Mouse (Mus musculus) limb, embryonic 15.5 days (tissue): ENCODE data around the gene Dut. TPM values are rescaled to one million over a fixed set of nuclear protein-coding genes. Genes with fewer than 3 reads are reported as not detected.
A peak's percentile ranks its signal among the peaks of the same experiment; 100 is the strongest.

Experiments
- ATAC-seq: fragments of 200-750 bp; cut with Nextera tagmentation; 2 replicates; pipeline ENCODE4 v1.8.0; 2017; ENCODE audit warnings: low read depth, moderate TSS enrichment; ENCODE audit not compliant: insufficient number of reproducible peaks, low FRiP score, low TSS enrichment
- H3K27ac ChIP-seq: fragments of 300-500 bp; sonication (generic); 2 replicates; pipeline ENCODE4 v1.5.1; 2015; ENCODE audit warnings: moderate library complexity, mild to moderate bottlenecking, inconsistent platforms
- H3K27me3 ChIP-seq: fragments of 300-500 bp; sonication (generic); 2 replicates; pipeline ENCODE4 v1.6.1; 2015; ENCODE audit warnings: inconsistent platforms
- H3K36me3 ChIP-seq: fragments of 300-500 bp; sonication (generic); 2 replicates; pipeline ENCODE4 v1.6.1; 2015; ENCODE audit warnings: inconsistent platforms
- H3K4me1 ChIP-seq: fragments of 300-500 bp; sonication (generic); 2 replicates; pipeline ENCODE4 v1.6.1; 2015; ENCODE audit warnings: inconsistent platforms
- H3K4me2 ChIP-seq: fragments of 300-500 bp; sonication (generic); 2 replicates; pipeline ENCODE4 v1.6.1; 2015; ENCODE audit warnings: mild to moderate bottlenecking, inconsistent platforms
- H3K4me3 ChIP-seq: fragments of 300-500 bp; sonication (generic); 2 replicates; pipeline ENCODE4 v1.5.1; 2015; ENCODE audit warnings: mild to moderate bottlenecking, inconsistent platforms
- H3K9ac ChIP-seq: fragments of 300-500 bp; sonication (generic); 2 replicates; pipeline ENCODE4 v1.6.1; 2015; ENCODE audit warnings: inconsistent platforms
- H3K9me3 ChIP-seq: fragments of 300-500 bp; sonication (generic); 2 replicates; pipeline ENCODE4 v1.6.1; 2016; ENCODE audit warnings: inconsistent platforms
- WGBS: fragments of 180-500 bp; shearing (Covaris S2); methylation state at CpG from one replicate; pipeline ENCODE4 v1.1.7; 2015; 5-methylcytosine and 5-hydroxymethylcytosine counted together
- polyA plus RNA-seq: library from polyadenylated mRNA; unstranded; fragments of >200 nt; fragmentation: Nextera tagmentation; extraction: Ambion mirVana; gene quantifications from 2 replicates; pipeline ENCODE4 v1.2.1, GENCODE M21; 2015

Dut gene
- polyA plus RNA-seq, 1 experiment from 2014 or later = 97.0 TPM

GRCm38 (mm10) chr2:125234049-125234448 is 12.9 kb upstream of the Dut start:
- H3K4me2 ChIP-seq = no peak overlapping the region
- H3K4me3 ChIP-seq = no peak overlapping the region
- 94% methylated on average over 2 of the region's 2 CpGs for WGBS
- H3K36me3 ChIP-seq = no peaks in the 10 kb centered on the region
- H3K27me3 ChIP-seq = no peaks in the 10 kb centered on the region
- no peak for ATAC-seq
- no peaks in the 10 kb centered on the region for H3K4me1 ChIP-seq
- no peak overlapping the region for H3K9ac ChIP-seq
- H3K27ac ChIP-seq = no peak overlapping the region
- no peaks in the 10 kb centered on the region for H3K9me3 ChIP-seq

GRCm38 (mm10) chr2:125245545-125246285 is 1.3 kb upstream of the Dut start:
- Histone ChIP-seq H3K27me3 (no peaks in the 10 kb centered on the region), H3K9me3 (no peaks in the 10 kb centered on the region), H3K9ac (no peak overlapping the region), H3K27ac (no peak overlapping the region), H3K36me3 (peaks cover 8% of the 10 kb centered on the region; the same call in 1 of the 2 replicates), H3K4me1 (peaks cover 15% of the 10 kb centered on the region), H3K4me2 (no peak overlapping the region), H3K4me3 (no peak overlapping the region)
- WGBS = 75% methylated on average over 3 of the region's 3 CpGs
- ATAC-seq = no peak

GRCm38 (mm10) chr2:125246669-125247068 is 321 bp upstream of the Dut start:
- no peak overlapping the region for H3K9ac ChIP-seq
- no peaks in the 10 kb centered on the region for H3K27me3 ChIP-seq
- H3K4me1 ChIP-seq = peaks cover 15% of the 10 kb centered on the region
- peak overlapping the region; percentile 74 for H3K4me3 ChIP-seq
- WGBS = 16% methylated on average over 9 of the region's 9 CpGs
- peak overlapping the region; percentile 97 for H3K27ac ChIP-seq
- H3K9me3 ChIP-seq = no peaks in the 10 kb centered on the region
- H3K36me3 ChIP-seq = peaks cover 15% of the 10 kb centered on the region
- no peak for ATAC-seq
- H3K4me2 ChIP-seq = peak overlapping the region; percentile 61

GRCm38 (mm10) chr2:125247962-125248235 is 909 bp downstream of the Dut start:
- peaks cover 15% of the 10 kb centered on the region for H3K4me1 ChIP-seq
- peaks cover 21% of the 10 kb centered on the region for H3K36me3 ChIP-seq
- no peaks in the 10 kb centered on the region for H3K27me3 ChIP-seq
- peak overlapping the region; percentile 61 for H3K4me2 ChIP-seq
- ATAC-seq = no peak
- H3K9ac ChIP-seq = peak overlapping the region; percentile 79
- under 1% methylated on average over 9 of the region's 9 CpGs for WGBS
- H3K4me3 ChIP-seq = peak overlapping the region; percentile 74
- no peaks in the 10 kb centered on the region for H3K9me3 ChIP-seq
- peak overlapping the region; percentile 97 for H3K27ac ChIP-seq

GRCm38 (mm10) chr2:125248256-125248655 is 1.3 kb downstream of the Dut start:
- 2% methylated on average over 8 of the region's 8 CpGs for whole genome bisulfite sequencing
- H3K4me3 ChIP-seq = peak overlapping the region; percentile 74

GRCm38 (mm10) chr2:125249339-125249738 is 2.3 kb downstream of the Dut start:
- Histone ChIP-seq H3K9ac (no peak overlapping the region), H3K9me3 (no peaks in the 10 kb centered on the region), H3K4me1 (peaks cover 15% of the 10 kb centered on the region), H3K4me2 (peak overlapping the region; percentile 61), H3K27ac (no peak overlapping the region), H3K36me3 (peaks cover 33% of the 10 kb centered on the region), H3K4me3 (peak overlapping the region; percentile 74; the same call in 1 of the 2 replicates), H3K27me3 (no peaks in the 10 kb centered on the region)
- 80% methylated on average over 4 of the region's 4 CpGs for WGBS
- ATAC-seq = no peak

More at GRCm38 (mm10) chr2:125248256-125248655, 1.3 kb downstream of the Dut start:
- no peaks in the 10 kb centered on the region for H3K27me3 ChIP-seq
- no peaks in the 10 kb centered on the region for H3K9me3 ChIP-seq
- ATAC-seq = no peak
- H3K36me3 ChIP-seq = peaks cover 22% of the 10 kb centered on the region
- peak overlapping the region; percentile 97 for H3K27ac ChIP-seq
- H3K9ac ChIP-seq = peak overlapping the region; percentile 79
- peaks cover 15% of the 10 kb centered on the region for H3K4me1 ChIP-seq
- peak overlapping the region; percentile 61 for H3K4me2 ChIP-seq

- Histone ChIP-seq H3K4me2 (no peak overlapping the region), H3K27me3 (no peaks in the 10 kb centered on the region), H3K4me1 (peaks cover 15% of the 10 kb centered on the region), H3K9ac (no peak overlapping the region), H3K27ac (no peak overlapping the region), H3K4me3 (no peak overlapping the region), H3K36me3 (peaks cover 37% of the 10 kb centered on the region), H3K9me3 (no peaks in the 10 kb centered on the region)
- WGBS = 93% methylated on average over 4 of the region's 4 CpGs
- ATAC-seq = no peak
These were observed 2.9 kb downstream of the Dut start for GRCm38 (mm10) chr2:125249874-125250273.

GRCm38 (mm10) chr2:125251781-125252180 is 4.8 kb downstream of the Dut start:
- Histone ChIP-seq H3K27ac (no peak overlapping the region), H3K4me3 (no peak overlapping the region), H3K4me2 (no peak overlapping the region), H3K9ac (no peak overlapping the region), H3K4me1 (peaks cover 15% of the 10 kb centered on the region), H3K27me3 (no peaks in the 10 kb centered on the region), H3K36me3 (peaks cover 49% of the 10 kb centered on the region), H3K9me3 (no peaks in the 10 kb centered on the region)
- no peak for ATAC-seq
- 83% methylated on average over 4 of the region's 4 CpGs for WGBS

GRCm38 (mm10) chr2:125252275-125252674 is 5.3 kb downstream of the Dut start:
- H3K27me3 ChIP-seq = no peaks in the 10 kb centered on the region
- no peak overlapping the region for H3K9ac ChIP-seq
- H3K9me3 ChIP-seq = no peaks in the 10 kb centered on the region
- WGBS = 51% methylated on average over 2 of the region's 2 CpGs
- H3K4me3 ChIP-seq = no peak overlapping the region
- H3K27ac ChIP-seq = no peak overlapping the region
- peaks cover 54% of the 10 kb centered on the region for H3K36me3 ChIP-seq
- no peak overlapping the region for H3K4me2 ChIP-seq
- H3K4me1 ChIP-seq = peaks cover 15% of the 10 kb centered on the region
- no peak for ATAC-seq

- Histone ChIP-seq H3K27me3 (no peaks in the 10 kb centered on the region), H3K9me3 (no peaks in the 10 kb centered on the region), H3K9ac (no peak overlapping the region), H3K4me1 (peaks cover 7% of the 10 kb centered on the region), H3K27ac (peak overlapping the region; percentile 54; the same call in 1 of the 2 replicates), H3K4me3 (no peak overlapping the region), H3K4me2 (no peak overlapping the region), H3K36me3 (peaks cover 65% of the 10 kb centered on the region)
- WGBS = 91% methylated on average over 6 of the region's 6 CpGs
- ATAC-seq = no peak
These were observed 6.7 kb downstream of the Dut start for GRCm38 (mm10) chr2:125253699-125254098.

GRCm38 (mm10) chr2:125254630-125255029 is 7.6 kb downstream of the Dut start:
- Histone ChIP-seq H3K27ac (no peak overlapping the region), H3K36me3 (peaks cover 68% of the 10 kb centered on the region), H3K9me3 (no peaks in the 10 kb centered on the region), H3K4me2 (no peak overlapping the region), H3K9ac (no peak overlapping the region), H3K4me1 (no peaks in the 10 kb centered on the region), H3K4me3 (no peak overlapping the region), H3K27me3 (no peaks in the 10 kb centered on the region)
- 89% methylated on average over 3 of the region's 3 CpGs for WGBS
- no peak for ATAC-seq

GRCm38 (mm10) chr2:125255886-125256285 is 8.9 kb downstream of the Dut start:
- peaks cover 60% of the 10 kb centered on the region for H3K36me3 ChIP-seq
- no peaks in the 10 kb centered on the region for H3K9me3 ChIP-seq
- no peak for ATAC-seq
- no peak overlapping the region for H3K27ac ChIP-seq
- H3K27me3 ChIP-seq = no peaks in the 10 kb centered on the region
- no peak overlapping the region for H3K4me3 ChIP-seq
- H3K9ac ChIP-seq = no peak overlapping the region
- WGBS = 58% methylated on average over 3 of the region's 3 CpGs
- H3K4me1 ChIP-seq = no peaks in the 10 kb centered on the region
- H3K4me2 ChIP-seq = no peak overlapping the region
